15 mouse cellular contexts compared by ENCODE assay signal in genomic region chr7:37910161-37910560, GRCm38 (mm10).
"Had no signal": no experiment of that assay in that cellular context is flagged by ENCODE, and none has a peak within 500 bp of the region (broad histone marks: within the 10 kb centered on the region; RNA-seq: fewer than 3 reads in every experiment).

No protein-coding gene starts in this region.

- ATAC-seq: liver, postnatal 0 days; midbrain, embryonic 13.5 days had no signal

- H3K4me1 ChIP-seq: liver, embryonic 13.5 days; lung, embryonic 15.5 days; megakaryocyte, embryonic 14.5 days had no signal

- H3K4me2 ChIP-seq: limb, embryonic 12.5 days; liver, embryonic 13.5 days; lung, embryonic 15.5 days; midbrain, embryonic 13.5 days; neural tube, embryonic 12.5 days had no signal

- H3K27me3 ChIP-seq: limb, embryonic 12.5 days; liver, embryonic 13.5 days; lung, embryonic 15.5 days; megakaryocyte, embryonic 14.5 days; midbrain, embryonic 13.5 days; neural tube, embryonic 12.5 days had no signal

- H3K27ac ChIP-seq: left cerebral cortex, adult 2 months; limb, embryonic 12.5 days; liver, embryonic 13.5 days; lung, embryonic 15.5 days; macrophage; midbrain, embryonic 13.5 days; neural tube, embryonic 12.5 days had no signal

- DNase-seq: kidney, postnatal 25 days; liver; liver, embryonic 13.5 days; liver, postnatal 0 days; lung, postnatal 14 days; right cerebral cortex, adult 18-20 months; right cerebral cortex, postnatal 25 days; thymus, postnatal 36 days had no signal

- H3K4me3 ChIP-seq: left cerebral cortex, adult 2 months; limb, embryonic 12.5 days; liver, embryonic 13.5 days; lung, embryonic 15.5 days; megakaryocyte, embryonic 14.5 days; midbrain, embryonic 13.5 days; neural tube, embryonic 12.5 days had no signal

- H3K9me3 ChIP-seq: limb, embryonic 12.5 days; liver, embryonic 13.5 days; lung, embryonic 15.5 days; midbrain, embryonic 13.5 days; neural tube, embryonic 12.5 days had no signal

- H3K36me3 ChIP-seq: limb, embryonic 12.5 days; liver, embryonic 13.5 days; lung, embryonic 15.5 days; midbrain, embryonic 13.5 days; neural tube, embryonic 12.5 days had no signal

- H3K9ac ChIP-seq: limb, embryonic 12.5 days; liver, embryonic 13.5 days; liver, postnatal 0 days; lung, embryonic 15.5 days; midbrain, embryonic 13.5 days; neural tube, embryonic 12.5 days had no signal
